Mouse (Mus musculus): ENCODE results near the gene Olfr437.
"Not testable (repeated sequence)": the region's sequence is repeated elsewhere in the genome, so short reads cannot be mapped to it uniquely, and the experiment has no call there.

Gene Olfr437

DNA sequence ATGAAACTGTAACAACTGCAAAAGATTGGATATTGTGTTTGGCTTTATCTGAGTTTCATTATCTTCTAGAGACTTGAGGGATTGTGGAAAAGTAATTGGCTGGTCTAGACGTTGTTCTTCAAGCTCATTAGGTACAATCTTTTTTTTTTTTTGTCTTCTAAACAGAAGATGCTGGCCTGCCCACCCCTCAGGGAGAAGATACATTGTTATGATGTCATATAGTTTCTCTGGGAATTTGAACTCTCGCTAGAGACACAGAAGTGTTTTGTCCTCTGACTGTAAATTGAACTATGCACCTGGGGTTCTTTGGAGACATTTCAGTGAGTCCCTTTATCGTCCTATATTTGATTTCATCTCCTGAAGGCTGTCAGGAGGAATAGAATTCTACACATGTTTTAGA is at the start of gene Olfr437:
Gene Olfr437 (plus strand): TSS at position 301 of the 400 bp plus-strand sequence.
- in situ Hi-C loops (cut with MboI, MseI) = no loop called here

DNA sequence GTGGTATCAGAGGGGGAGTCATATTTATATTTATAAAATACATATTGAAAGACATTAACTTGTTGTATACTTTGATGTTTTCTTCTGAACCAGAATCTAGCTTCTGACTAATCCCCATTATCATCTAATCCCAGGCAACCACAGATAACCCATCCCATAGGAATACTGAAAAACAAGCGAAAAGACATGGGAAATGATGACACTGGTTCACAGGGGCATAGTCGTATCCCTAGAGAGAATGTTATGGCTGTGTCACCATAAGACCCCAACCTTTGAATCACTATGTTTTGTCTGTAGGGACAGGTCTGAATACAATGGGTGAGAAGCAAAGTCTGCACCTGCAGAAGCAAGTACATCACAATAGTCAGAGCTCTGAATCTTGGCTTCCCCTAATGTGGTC is 16.8 kb upstream of the Olfr437 start, which contains the start of gene Olfr237-ps1:
Gene Olfr237-ps1 (plus strand): TSS at position 301 of the 400 bp plus-strand sequence.
- in situ Hi-C loops (cut with MboI, MseI) = not testable (repeated sequence)

GRCm38 (mm10) chr6:43159502-43159901 is 3.6 kb upstream of the Olfr437 start:
- in situ Hi-C loops (cut with MboI, MseI) = no loop called here

DNA sequence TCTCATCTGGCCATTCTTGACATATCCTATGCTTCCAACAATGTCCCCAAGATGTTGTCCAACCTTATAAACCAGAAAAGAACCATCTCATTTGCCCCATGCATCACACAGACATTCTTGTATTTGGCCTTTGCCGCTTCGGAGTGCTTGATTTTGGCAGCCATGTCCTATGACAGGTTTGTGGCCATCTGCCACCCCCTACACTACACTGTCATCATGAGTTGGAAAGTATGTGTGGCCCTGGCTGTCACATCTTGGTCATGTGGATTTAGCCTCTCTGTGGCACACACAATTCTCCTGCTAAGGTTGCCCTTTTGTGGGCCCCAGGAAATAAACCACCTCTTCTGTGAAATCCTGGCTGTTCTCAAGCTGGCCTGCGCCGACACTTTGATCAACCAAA is 4.2 kb downstream of the Olfr437 start:
- in situ Hi-C loops (cut with MboI, MseI) = no loop called here

DNA sequence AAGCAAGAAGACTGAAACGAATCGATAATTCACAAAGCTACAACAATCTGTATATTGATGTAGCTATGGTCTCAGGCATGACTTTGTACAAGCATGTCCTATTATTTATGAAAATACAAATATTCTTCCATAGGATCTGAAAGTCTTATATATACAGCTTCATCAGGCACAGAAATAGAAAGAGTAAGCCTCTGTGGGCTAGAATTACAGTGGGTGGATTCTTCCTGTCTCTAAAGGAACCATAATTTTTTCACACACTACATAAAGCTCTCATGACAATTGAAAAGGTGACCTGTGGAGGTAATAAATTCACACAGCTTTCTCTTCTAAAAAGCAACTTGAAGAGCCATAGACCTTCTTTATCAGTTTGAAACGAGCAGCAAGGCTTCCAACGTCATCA is 8.8 kb downstream of the Olfr437 start, which contains the start of gene Olfr13:
Gene Olfr13 (plus strand): TSS at position 301 of the 400 bp plus-strand sequence.
- in situ Hi-C loops (cut with MboI, MseI) = no loop called here

DNA sequence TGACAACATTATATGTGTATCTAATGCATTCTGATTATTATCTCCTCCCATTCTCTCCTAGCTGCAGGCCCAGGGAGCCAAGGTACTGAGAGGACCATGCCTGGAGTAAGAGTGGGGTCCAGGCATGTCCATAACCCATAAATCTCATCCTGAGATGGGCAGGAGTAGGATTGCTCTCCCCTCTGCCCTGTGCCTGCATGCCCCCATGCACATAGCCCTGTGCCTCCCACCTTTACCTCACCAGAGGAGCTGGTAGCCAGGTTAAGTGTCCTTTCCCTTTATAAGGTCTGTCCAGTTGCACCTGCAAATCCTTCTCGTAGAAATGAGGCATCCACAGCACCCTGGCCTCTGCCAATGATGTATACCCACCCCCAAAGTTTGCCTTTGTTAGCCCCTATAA is 15.0 kb downstream of the Olfr437 start:
- in situ Hi-C loops (cut with MboI, MseI) = no loop called here

- in situ Hi-C loops (cut with MboI, MseI) = no loop called here
Measured at GRCm38 (mm10) chr6:43178584-43179501, 15.8 kb downstream of the Olfr437 start.

DNA sequence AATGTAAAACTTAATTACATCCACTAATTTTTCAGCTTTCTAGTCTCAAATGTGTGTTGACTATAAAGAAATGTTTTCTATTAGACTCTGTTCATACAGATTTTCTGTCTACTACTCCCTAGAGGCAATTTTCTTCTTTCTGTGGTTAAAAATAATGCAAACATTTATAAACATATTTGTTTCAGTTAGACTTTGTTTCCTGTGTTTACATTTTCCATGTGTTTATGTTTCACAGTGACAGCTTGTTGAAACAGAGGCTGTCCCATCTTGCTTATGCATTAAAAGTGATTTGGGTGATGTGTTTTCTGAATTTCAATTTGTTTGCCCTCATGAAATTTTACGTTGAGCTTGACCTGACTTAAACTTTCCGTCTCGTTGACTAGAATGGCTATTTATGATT is 27.9 kb downstream of the Olfr437 start:
- in situ Hi-C loops (cut with MboI, MseI) = no loop called here

- in situ Hi-C loops (cut with MboI, MseI) = no loop called here
Measured at GRCm38 (mm10) chr6:43196781-43197180, 33.7 kb downstream of the Olfr437 start, which contains the start of gene Olfr435. Gene Olfr435, plus strand, starts transcription at chr6:43197146.

DNA sequence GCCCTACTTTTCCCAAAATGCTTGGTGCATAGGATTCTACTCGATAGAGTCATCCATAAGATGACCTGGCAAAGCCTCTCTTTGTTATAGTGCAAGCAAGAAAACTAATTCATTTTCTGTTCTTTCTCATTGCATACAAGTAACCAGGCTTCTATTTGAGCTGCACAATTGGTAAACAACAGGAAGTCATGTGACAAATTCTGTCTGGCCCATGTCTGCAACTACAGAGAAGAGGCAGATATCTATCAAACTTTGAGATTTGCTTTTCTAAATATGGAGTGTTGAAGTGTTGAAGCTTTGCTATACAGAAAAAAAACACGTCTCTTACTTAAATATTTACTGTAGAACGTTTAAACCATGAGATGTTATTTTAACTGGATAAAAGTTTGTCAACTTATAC is 35.0 kb downstream of the Olfr437 start:
- in situ Hi-C loops (cut with MboI, MseI) = no loop called here

DNA sequence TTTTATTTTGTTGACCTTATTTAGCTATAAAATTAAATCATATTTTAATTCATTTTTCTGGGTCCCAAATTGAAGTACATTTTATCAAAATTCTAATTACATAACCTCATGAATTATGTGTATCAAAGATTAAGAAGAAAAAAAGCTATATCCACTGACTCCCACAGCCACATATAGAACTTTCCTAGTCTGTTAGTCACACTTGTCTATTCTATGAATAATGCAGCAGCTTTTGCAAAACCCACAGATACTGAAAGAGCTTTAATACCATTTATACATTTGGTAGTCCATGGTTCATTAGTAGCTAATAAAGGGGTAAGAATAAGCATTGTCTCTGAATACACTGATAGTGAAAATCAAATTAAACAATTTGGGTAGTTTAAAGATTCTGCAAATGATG is 39.7 kb downstream of the Olfr437 start:
- in situ Hi-C loops (cut with MboI, MseI) = no loop called here

GRCm38 (mm10) chr6:43205355-43205754 is 42.3 kb downstream of the Olfr437 start:
- in situ Hi-C loops (cut with MboI, MseI) = no loop called here

DNA sequence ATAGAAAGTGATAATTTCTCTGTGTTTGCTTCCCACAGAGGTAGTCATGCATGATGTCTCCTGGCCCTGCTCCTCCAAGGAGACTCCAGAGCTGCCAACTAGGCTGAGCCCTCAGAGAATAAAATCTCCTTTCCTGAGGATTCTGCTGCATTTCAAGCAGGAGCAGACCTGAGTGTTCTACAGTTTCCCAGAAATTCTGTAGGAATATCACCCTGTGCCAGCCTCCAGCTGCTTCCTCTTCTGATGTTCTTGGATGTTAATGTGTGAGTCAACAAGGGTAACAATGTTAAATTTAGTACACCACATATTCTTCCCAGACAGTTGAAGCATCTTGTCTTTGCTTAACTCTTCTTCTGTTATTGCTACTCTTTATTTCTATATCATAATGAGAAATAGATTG is 49.8 kb downstream of the Olfr437 start, which contains the start of gene Olfr434:
Gene Olfr434 (plus strand): TSS at position 149 of the 400 bp plus-strand sequence.
- in situ Hi-C loops (cut with MboI, MseI) = not testable (repeated sequence)
